Mouse (Mus musculus) kidney, adult 10 weeks (tissue): Measurements from ENCODE around the gene Cdh4. TPM values are rescaled to one million over a fixed set of nuclear protein-coding genes. Genes with fewer than 3 reads are reported as not detected.

Experiments used
- polyA plus RNA-seq: library from polyadenylated mRNA; stranded (reverse); fragments of 350-450 nt; fragmentation: Illumina TruSeq; extraction: RNeasy Lipid Tissue Mini Kit (QIAGEN cat#74804); gene quantifications from one replicate; pipeline ENCODE4 v1.2.3, GENCODE M21; 2014; ENCODE audit warnings: low read depth, low replicate concordance

Cdh4 gene
- 0.12 TPM for polyA plus RNA-seq

GRCm38 (mm10) chr2:179442191-179442540 lies at the start of gene Cdh4:
Gene Cdh4 (plus strand): TSS chr2:179442431.

